Mouse (Mus musculus) bone marrow, adult 2 months (tissue): ENCODE data around the gene Gjc2. TPM values are rescaled to one million over a fixed set of nuclear protein-coding genes. Genes with fewer than 3 reads are reported as not detected.
"Not testable (repeated sequence)": the region's sequence is repeated elsewhere in the genome, so short reads cannot be mapped to it uniquely, and the experiment has no call there.

ENCODE experiments used
- H3K27ac ChIP-seq: fragments of 200-500 bp; 2 replicates; pipeline ENCODE4 v1.5.1; 2012; ENCODE audit warnings: low read depth, mild to moderate bottlenecking, control low read depth, inconsistent platforms, low read length; ENCODE audit not compliant: control insufficient read depth, poor library complexity, insufficient read depth
- H3K4me1 ChIP-seq: fragments of 200-500 bp; 2 replicates; pipeline ENCODE4 v1.6.1; 2011; ENCODE audit warnings: low read length; ENCODE audit not compliant: control insufficient read depth, insufficient read depth
- H3K4me3 ChIP-seq: fragments of 200-500 bp; replicated peaks from 2 replicates; pipeline ENCODE3; 2011; ENCODE audit warnings: mild to moderate bottlenecking, low read depth, low read length, control low read depth; ENCODE audit not compliant: control insufficient read depth
- CTCF ChIP-seq: fragments of 200-500 bp; IDR thresholded peaks from 2 replicates; pipeline ENCODE4 v1.5.1; 2011; ENCODE audit warnings: low read length, control low read depth; ENCODE audit not compliant: control insufficient read depth, insufficient read depth
- POLR2A ChIP-seq: fragments of 200-500 bp; IDR thresholded peaks from 2 replicates; pipeline ENCODE4 v1.6.1; 2011; ENCODE audit warnings: low read depth, mild to moderate bottlenecking, control low read depth, low read length, borderline replicate concordance; ENCODE audit not compliant: control insufficient read depth
- WGBS: fragments of 180-500 bp; shearing (Covaris S2); methylation state at CpG from one replicate; pipeline ENCODE4 v1.1.7; 2018; 5-methylcytosine and 5-hydroxymethylcytosine counted together
- polyA plus RNA-seq: library from polyadenylated mRNA; stranded (reverse); fragments of >200 nt; gene quantifications from 2 replicates; pipeline ENCODE4 v1.2.4, GENCODE M21; 2011; ENCODE audit warnings: low replicate concordance; ENCODE audit not compliant: missing spikeins, insufficient read depth, insufficient read length

The Gjc2 gene
- polyA plus RNA-seq, 1 experiment, result not detected

DNA sequence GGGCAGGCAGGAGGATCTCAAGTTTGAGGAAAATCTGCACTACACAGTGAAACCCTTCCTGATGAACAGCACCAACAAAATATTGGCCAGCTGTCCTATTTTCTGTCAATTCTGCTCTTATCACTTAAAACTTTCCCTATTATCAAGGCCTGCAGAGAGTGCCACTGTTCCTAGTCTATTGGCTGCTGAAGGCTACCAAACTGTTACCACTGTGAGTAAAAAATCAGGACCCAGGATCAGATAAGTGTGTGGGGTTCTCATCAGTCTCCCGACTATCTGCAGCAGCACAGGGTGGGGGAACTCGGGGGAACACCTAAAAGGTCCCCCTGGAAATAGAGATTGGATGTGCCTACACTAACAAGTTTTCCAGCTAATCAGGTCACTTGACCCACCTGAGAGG lies 42.2 kb upstream of the Gjc2 start:
- peaks cover 13% of the 10 kb centered on the region for H3K4me1 ChIP-seq
- no peak overlapping the region for H3K4me3 ChIP-seq
- H3K27ac ChIP-seq, result no peak overlapping the region
- WGBS, result 36% methylated on average over 2 of the region's 2 CpGs
- TF ChIP-seq POLR2A (no peak), CTCF (no peak)

DNA sequence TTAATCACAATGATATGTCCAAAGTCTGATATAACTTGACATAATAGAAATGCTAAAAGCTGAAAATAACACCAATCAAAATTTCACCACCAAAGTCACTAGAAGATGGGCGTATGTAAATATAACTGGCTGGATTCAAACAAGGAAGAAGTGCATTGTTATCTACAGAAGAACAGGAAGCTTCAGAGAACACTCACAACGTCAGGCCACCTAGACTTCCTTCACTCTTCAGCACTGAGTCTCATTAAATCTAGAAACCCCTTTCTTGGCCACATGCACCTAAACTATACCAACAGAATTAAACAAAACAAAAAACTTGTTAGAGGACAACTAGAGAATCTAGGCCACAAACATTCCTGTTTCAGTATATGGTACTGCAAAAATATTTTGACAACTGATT lies 41.5 kb upstream of the Gjc2 start:
- peaks cover 13% of the 10 kb centered on the region for H3K4me1 ChIP-seq
- no peak for TF ChIP-seq POLR2A
- TF ChIP-seq CTCF, result no peak
- 5% methylated on average over 2 of the region's 2 CpGs for WGBS
- H3K4me3 ChIP-seq, result no peak overlapping the region
- H3K27ac ChIP-seq, result no peak overlapping the region

DNA sequence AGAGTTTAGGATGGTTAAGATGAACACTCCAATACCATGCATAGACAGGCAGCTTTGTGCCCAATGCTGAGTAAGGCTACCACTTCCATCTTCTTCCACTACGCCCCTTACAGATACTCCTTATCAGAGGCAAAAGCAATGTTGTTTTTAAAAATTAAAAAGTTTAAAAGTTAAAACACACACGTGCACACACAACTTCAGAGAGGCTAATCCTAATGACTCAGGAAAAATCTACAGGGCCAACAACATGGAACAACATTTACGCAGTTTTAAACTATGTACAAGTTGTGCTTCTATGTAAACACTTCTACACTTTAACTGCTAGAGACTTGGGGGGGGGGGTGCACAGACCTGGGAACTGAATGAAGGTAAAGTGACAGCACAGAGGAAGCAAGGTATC lies 41.0 kb upstream of the Gjc2 start:
- 62% methylated on average over 3 of the region's 3 CpGs for WGBS
- Histone ChIP-seq H3K4me3 (no peak overlapping the region), H3K4me1 (peaks cover 12% of the 10 kb centered on the region), H3K27ac (no peak overlapping the region)
- no peak for TF ChIP-seq CTCF
- no peak for TF ChIP-seq POLR2A

DNA sequence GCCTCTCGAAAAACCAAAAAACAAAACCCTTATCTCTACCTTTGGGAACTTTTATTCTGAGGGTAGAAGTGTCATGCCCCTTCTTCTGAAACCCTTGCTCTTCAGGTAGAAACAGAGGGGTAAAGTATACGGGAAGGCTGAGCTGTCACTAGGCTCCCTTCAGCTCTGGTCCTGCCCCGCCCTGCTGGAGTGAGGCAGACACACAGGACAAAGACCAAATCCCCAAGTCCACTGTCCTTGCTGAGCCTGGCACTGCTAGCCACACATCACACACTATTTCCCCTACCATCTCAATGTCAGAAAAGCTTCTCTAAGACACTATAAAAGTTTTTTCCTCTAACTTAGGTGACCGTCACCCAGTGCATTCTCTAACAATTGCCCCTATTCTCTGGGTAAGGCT lies 39.3 kb upstream of the Gjc2 start:
- no peak overlapping the region for H3K27ac ChIP-seq
- H3K4me3 ChIP-seq, result no peak overlapping the region
- H3K4me1 ChIP-seq, result peaks cover 10% of the 10 kb centered on the region
- TF ChIP-seq POLR2A (no peak), CTCF (no peak)
- WGBS, result 72% methylated on average over 4 of the region's 4 CpGs

DNA sequence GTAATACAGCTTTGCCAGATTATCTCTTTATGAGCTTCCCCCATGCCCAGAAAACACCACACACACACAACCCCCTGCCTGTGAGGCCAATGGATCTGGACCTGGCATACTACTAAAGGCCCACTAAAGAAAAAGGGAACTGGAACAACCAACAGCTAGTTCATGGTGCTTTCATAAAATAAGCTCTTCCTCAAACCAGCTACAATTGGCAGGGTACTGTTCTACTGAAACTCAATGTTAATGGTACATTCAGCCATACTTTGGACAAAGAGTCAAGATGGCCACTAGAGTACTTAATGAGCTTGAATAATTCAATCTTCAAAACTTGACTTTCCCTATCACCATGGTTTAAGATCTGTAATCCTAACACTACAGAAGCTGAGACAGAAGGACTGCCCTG lies 38.6 kb upstream of the Gjc2 start:
- Histone ChIP-seq H3K4me3 (no peak overlapping the region), H3K4me1 (peaks cover 10% of the 10 kb centered on the region), H3K27ac (no peak overlapping the region)
- TF ChIP-seq POLR2A (no peak), CTCF (no peak)

DNA sequence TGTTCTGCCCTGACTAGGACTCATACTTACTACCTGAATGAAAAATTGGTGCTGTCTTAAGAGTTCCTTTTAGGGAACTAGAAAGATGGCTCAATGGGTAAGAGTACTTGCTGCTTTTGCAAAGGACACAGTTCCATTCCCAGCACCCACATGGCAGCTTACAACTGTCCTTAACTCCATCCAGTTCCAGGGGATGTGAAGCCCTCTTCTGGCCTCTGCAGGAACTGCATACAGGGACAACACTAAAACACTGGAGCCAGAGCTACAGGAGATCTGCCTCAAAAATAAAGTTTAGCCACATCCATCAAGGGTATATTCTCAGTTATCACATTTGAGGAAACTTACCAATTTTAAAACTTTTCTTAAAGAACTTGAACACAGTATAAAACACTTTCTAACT lies 36.1 kb upstream of the Gjc2 start:
- H3K4me1 ChIP-seq, result peaks cover 6% of the 10 kb centered on the region
- TF ChIP-seq CTCF (peak; percentile 39; the same call in 1 of the 2 replicates), POLR2A (no peak)

DNA sequence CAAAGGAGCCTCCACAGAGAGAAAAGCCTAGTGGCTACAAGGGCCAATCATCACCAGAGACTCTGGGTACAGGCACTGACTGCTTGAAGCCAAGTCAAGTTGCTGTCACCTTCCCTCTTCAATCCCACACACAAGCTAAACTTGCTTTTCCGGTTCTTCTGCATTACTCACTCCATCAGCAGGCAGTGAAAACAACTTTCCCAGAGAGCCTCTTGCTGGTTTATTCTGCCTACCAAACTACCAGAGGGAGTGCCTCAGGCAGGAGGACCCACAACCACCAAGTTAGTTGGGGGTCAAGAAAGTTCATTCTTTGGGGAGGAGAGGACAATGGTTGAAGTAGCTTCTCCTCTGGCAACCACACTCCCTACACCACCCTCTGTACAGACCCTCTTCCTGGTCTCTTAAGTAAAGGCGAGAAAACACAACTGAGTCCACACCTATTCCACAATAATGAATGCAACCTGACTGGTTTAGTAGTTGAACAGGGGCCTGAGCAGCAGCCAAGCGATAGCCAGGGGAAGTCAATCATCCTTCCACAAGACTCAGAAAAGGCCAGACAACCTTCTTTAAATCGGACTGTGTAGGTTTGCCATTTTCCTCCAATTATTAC lies 35.5 kb upstream of the Gjc2 start:
- WGBS, result 86% methylated on average over 4 of the region's 4 CpGs
- Histone ChIP-seq H3K4me1 (peaks cover 5% of the 10 kb centered on the region), H3K27ac (no peak overlapping the region), H3K4me3 (no peak overlapping the region)
- TF ChIP-seq POLR2A, result no peak
- no peak for TF ChIP-seq CTCF

More for the DNA sequence above, 36.1 kb upstream of the Gjc2 start:
- Histone ChIP-seq H3K27ac (no peak overlapping the region), H3K4me3 (no peak overlapping the region)

DNA sequence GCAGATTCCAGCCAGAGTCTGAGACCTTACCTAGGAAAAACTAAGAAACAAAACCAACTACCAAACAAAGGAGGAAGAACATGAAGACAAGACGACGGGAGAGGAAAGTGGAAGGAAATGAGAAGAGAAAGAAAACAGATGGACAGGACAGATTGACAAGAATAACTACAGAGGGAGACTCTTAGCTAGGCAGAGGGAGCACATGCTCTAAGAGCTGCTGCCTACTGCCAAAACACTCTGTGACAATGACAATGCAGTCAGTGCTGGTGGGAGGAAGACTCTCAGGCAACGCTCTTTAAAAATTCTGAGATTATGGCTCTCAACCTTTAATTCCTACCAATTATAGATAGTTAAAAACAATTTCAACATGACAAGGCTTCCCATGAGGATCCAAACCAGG lies 33.9 kb upstream of the Gjc2 start:
- WGBS, result 19% methylated on average over 3 of the region's 3 CpGs
- TF ChIP-seq POLR2A, result no peak
- no peak for TF ChIP-seq CTCF
- Histone ChIP-seq H3K27ac (no peak overlapping the region), H3K4me1 (peaks cover 7% of the 10 kb centered on the region), H3K4me3 (no peak overlapping the region)

DNA sequence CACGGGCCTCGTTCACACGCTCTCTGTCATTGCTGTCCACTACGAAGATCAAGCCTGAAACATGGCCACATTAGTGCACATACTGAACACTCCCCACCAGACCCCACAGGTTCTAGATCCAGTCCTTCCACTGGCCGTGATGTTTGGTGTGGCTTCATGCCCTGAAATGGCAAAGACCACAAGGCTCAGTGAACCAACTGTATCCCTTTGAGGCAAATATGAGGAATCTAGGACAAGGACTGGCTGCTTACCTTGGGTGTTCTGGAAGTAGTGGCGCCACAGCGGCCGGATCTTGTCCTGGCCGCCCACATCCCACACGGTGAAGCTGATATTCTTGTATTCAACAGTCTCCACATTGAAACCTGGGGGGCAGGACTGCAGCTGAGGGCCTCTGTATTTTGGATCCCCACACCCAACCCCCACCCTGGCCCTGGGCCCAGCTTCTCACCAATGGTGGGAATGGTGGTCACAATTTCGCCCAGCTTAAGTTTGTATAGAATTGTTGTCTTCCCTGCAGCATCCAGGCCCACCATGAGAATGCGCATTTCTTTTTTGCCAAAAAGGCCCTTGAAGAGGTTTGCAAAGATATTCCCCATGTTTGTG lies 30.0 kb upstream of the Gjc2 start:
- WGBS, result 86% methylated on average over 12 of the region's 12 CpGs
- TF ChIP-seq CTCF, result no peak
- no peak for TF ChIP-seq POLR2A
- Histone ChIP-seq H3K4me1 (peaks cover 6% of the 10 kb centered on the region), H3K27ac (no peak overlapping the region), H3K4me3 (no peak overlapping the region)

DNA sequence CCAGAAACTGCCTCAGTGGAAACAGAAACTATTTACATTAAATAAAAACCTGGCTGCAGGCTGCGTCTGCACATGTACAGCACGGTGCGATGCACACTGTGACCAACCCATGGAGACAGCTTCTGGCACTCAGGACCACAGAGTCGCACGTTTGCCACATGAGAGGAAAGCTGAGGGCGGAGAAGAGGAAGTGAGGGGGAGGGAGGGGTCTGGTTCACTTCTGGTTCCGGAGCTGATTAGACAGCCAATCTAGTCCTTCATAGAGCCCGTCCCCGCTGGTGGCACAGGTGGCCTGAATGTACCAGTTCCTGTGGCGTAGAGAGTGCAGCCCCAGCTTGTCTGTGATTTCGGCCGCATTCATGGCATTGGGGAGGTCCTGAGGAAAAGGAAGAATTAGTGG lies 29.3 kb upstream of the Gjc2 start:
- H3K4me3 ChIP-seq, H3K4me1 ChIP-seq, H3K27ac ChIP-seq: not testable (repeated sequence)
- WGBS, result 11% methylated on average over 12 of the region's 12 CpGs

DNA sequence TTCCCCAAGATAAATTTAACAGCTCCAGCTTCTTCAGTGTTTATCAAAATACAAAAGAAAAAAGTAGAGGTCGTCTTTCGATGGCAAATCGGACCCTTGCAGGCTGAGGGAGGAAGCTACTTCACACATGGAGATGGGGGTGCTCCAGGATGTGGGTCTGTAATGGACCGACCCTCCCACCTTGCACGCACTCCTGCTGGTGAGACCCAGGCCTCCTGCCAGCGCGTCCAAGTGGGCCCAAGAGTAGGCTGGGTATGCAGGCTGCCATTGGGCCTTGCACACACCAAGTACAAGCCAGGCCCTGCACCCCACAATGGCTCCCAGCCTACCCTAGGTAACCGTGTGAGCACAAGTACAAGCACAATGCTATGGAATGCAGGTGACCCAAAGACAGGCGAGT lies 28.5 kb upstream of the Gjc2 start:
- WGBS, result 93% methylated on average over 9 of the region's 9 CpGs
- not testable (repeated sequence) for H3K27ac ChIP-seq, H3K4me1 ChIP-seq, H3K4me3 ChIP-seq
